Mouse (Mus musculus) kidney, embryonic 16.5 days (tissue): Measurements from ENCODE around the gene Sesn2. TPM values are rescaled to one million over a fixed set of nuclear protein-coding genes. Genes with fewer than 3 reads are reported as not detected.
A peak's percentile ranks its signal among the peaks of the same experiment; 100 is the strongest.
"Not testable (repeated sequence)": the region's sequence is repeated elsewhere in the genome, so short reads cannot be mapped to it uniquely, and the experiment has no call there.

ENCODE experiments used
- ATAC-seq: fragments of 200-750 bp; cut with Nextera tagmentation; 2 replicates; pipeline ENCODE4 v1.8.0; 2017; ENCODE audit warnings: moderate TSS enrichment; ENCODE audit not compliant: low FRiP score, low TSS enrichment
- H3K27ac ChIP-seq: fragments of 300-500 bp; sonication (generic); 2 replicates; pipeline ENCODE4 v1.5.1; 2014; ENCODE audit warnings: low read length
- H3K27me3 ChIP-seq: fragments of 300-500 bp; sonication (generic); 2 replicates; pipeline ENCODE4 v1.6.1; 2014; ENCODE audit warnings: low read length, control low read depth, mixed read lengths; ENCODE audit not compliant: insufficient read depth
- H3K36me3 ChIP-seq: fragments of 300-500 bp; sonication (generic); 2 replicates; pipeline ENCODE4 v1.6.1; 2014; ENCODE audit warnings: low read length, control low read depth, mixed read lengths; ENCODE audit not compliant: insufficient read depth
- H3K4me1 ChIP-seq: fragments of 300-500 bp; sonication (generic); 2 replicates; pipeline ENCODE4 v1.6.1; 2014; ENCODE audit warnings: low read length, control low read depth, mixed read lengths; ENCODE audit not compliant: insufficient read depth
- H3K4me2 ChIP-seq: fragments of 300-500 bp; sonication (generic); replicated peaks from 2 replicates; pipeline ENCODE4 v1.6.1; 2014; ENCODE audit warnings: low read depth, low read length
- H3K4me3 ChIP-seq: fragments of 300-500 bp; sonication (generic); 2 replicates; pipeline ENCODE4 v1.5.1; 2014; ENCODE audit warnings: mild to moderate bottlenecking, low read length
- H3K9ac ChIP-seq: fragments of 300-500 bp; sonication (generic); replicated peaks from 2 replicates; pipeline ENCODE4 v1.6.1; 2014; ENCODE audit warnings: low read length
- H3K9me3 ChIP-seq: fragments of 300-500 bp; sonication (generic); 2 replicates; pipeline ENCODE4 v1.6.1; 2016; ENCODE audit warnings: low read length, control low read depth
- WGBS: fragments of 180-500 bp; shearing (Covaris S2); extraction: QIAGEN DNeasy Blood & Tissue Kit; methylation state at CpG from one replicate; pipeline ENCODE4 v1.1.7; 2014; 5-methylcytosine and 5-hydroxymethylcytosine counted together
- polyA plus RNA-seq: library from polyadenylated mRNA; unstranded; fragments of >200 nt; fragmentation: Nextera tagmentation; extraction: Ambion mirVana; gene quantifications from 2 replicates; pipeline ENCODE4 v1.2.1, GENCODE M21; 2015

Gene Sesn2
- polyA plus RNA-seq: 20.4 and 21.2 TPM in 2 replicates

DNA sequence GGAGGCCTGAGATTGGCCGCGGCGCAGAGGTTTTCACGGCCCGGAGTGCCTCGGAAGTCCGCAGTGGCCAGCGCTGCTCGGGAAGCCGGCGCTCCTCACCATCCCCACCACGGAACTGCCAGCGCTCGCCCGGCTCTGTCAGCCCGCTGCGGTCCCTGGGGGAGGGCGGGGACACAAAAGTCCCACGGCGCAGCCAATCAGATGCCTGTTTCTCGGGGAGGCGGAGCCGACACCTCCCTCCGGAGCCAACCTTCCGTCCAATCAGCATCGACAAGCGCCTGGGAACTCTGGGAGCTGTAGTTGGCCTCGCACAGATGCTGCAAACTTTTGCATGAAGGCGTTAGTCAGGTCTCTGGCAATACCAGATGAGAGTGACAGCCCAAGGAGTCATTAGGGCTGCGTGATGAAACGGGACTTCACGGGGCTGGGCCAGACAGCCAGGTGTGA lies at the start of gene Sesn2:
Sesn2 (minus strand) TSS at position 150 of the 447 bp plus-strand sequence.
- Histone ChIP-seq H3K4me3 (peak within 1 kb of the TSS; percentile 85), H3K4me2 (peak within 1 kb of the TSS; percentile 73), H3K4me1 (peaks cover 35% of the 10 kb centered on the region), H3K27ac (peak within 1 kb of the TSS; percentile 92), H3K36me3 (no peaks in the 10 kb centered on the region), H3K9ac (peak within 1 kb of the TSS; percentile 84), H3K9me3 (no peaks in the 10 kb centered on the region), H3K27me3 (no peaks in the 10 kb centered on the region)
- ATAC-seq: peak; percentile 91
- under 1% methylated on average over 32 of the region's 32 CpGs for WGBS

DNA sequence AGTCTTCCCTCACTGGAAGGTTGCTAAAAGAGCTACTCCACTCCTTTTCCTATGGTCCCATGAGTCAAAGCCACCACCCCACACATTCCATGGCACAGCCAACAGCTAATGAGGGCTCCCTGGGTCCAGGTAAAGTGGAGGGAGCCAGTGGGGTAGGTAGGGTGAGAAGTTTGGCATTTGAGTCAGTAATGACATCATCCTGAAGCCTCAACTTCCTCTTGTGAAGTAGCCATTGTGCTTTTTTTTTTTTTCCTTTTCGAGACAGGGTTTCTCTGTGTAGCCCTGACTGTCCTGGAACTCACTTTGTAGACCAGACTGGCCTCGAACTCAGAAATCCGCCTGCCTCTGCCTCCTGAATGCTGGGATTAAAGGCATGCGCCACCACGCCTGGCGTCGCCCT lies 45.2 kb upstream of the Sesn2 start:
- not testable (repeated sequence) for ATAC-seq
- WGBS: 85% methylated on average over 7 of the region's 7 CpGs

DNA sequence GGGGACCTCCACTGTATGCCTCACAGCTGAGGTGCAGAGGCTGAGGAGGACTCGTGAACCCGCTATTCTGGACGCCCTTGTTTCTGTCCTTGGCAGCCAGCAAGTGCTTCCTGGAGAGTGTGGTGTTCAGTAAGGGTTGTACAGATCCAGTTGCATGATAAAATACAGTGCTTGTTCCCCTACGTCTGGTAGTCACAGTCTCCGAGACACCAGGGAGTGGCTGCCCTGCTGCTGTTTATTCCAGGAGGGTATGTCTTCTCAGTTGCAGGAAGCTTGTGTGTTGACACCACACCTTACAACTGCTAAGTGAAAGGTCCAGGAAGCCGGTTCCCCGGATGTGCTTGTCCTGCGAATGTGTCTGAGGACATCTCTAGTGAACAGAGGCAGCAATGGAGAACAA lies 44.4 kb upstream of the Sesn2 start:
- H3K36me3 ChIP-seq: peaks cover 40% of the 10 kb centered on the region
- H3K27ac ChIP-seq: no peak overlapping the region
- 73% methylated on average over 8 of the region's 8 CpGs for WGBS
- H3K9me3 ChIP-seq: no peaks in the 10 kb centered on the region
- H3K4me3 ChIP-seq: no peak overlapping the region
- H3K9ac ChIP-seq: no peak overlapping the region
- H3K4me1 ChIP-seq: no peaks in the 10 kb centered on the region
- ATAC-seq: no peak
- no peak overlapping the region for H3K4me2 ChIP-seq
- H3K27me3 ChIP-seq: no peaks in the 10 kb centered on the region

More for the DNA sequence above, 45.2 kb upstream of the Sesn2 start:
- not testable (repeated sequence) for H3K27me3 ChIP-seq, H3K4me2 ChIP-seq, H3K9ac ChIP-seq, H3K27ac ChIP-seq, H3K4me1 ChIP-seq, H3K4me3 ChIP-seq, H3K9me3 ChIP-seq
- H3K36me3 ChIP-seq: peaks cover 32% of the 10 kb centered on the region

DNA sequence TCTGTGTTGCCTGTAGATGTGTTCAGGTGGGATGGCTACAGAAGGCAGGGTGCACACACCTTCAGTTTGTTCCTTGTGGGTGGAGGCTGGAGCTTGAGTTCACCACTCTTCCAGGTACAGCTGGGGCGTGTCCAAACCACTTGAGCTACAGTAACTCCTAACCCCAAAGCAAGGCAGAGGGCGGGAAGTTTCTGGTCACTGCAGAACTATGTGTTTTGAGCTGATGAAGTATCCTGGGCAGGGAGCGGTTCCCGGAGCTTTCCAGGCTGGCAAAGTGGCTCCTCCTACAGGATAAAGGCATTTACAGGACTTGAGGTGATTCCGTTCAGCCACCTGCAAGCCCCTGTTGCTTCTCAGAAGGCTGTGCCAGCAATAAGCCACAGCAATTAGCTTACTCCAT lies 43.9 kb upstream of the Sesn2 start:
- Histone ChIP-seq H3K27ac (no peak overlapping the region), H3K36me3 (peaks cover 45% of the 10 kb centered on the region), H3K9me3 (no peaks in the 10 kb centered on the region), H3K4me1 (no peaks in the 10 kb centered on the region), H3K9ac (no peak overlapping the region), H3K4me2 (no peak overlapping the region), H3K4me3 (no peak overlapping the region), H3K27me3 (no peaks in the 10 kb centered on the region)
- no peak for ATAC-seq
- WGBS: 71% methylated on average over 5 of the region's 5 CpGs

DNA sequence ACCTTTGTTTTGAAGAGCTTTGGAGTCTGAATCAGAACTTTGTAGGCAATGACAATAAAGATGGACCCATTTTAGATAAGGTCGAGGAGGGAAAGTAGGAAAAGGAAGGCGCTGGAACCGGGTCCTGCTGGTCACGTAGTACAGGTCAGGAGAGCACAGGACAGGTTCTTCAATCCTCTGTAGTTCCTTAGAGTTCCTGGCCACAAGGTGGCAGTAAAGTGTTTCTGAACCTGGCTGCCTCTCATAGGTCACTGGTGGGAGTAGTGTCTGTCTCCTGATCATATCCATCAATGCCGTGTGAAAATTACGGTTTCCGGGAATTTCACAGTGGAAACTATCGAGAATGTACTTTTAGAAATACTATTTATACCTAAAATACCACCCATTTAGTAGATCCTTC lies 35.5 kb upstream of the Sesn2 start:
- Histone ChIP-seq H3K4me3 (no peak overlapping the region), H3K27ac (no peak overlapping the region), H3K9me3 (no peaks in the 10 kb centered on the region), H3K4me2 (no peak overlapping the region), H3K9ac (no peak overlapping the region), H3K4me1 (no peaks in the 10 kb centered on the region), H3K36me3 (peaks cover 76% of the 10 kb centered on the region), H3K27me3 (no peaks in the 10 kb centered on the region)
- WGBS: 21% methylated on average over 8 of the region's 8 CpGs
- ATAC-seq: peak; percentile 59; the same call in 1 of the 2 replicates

DNA sequence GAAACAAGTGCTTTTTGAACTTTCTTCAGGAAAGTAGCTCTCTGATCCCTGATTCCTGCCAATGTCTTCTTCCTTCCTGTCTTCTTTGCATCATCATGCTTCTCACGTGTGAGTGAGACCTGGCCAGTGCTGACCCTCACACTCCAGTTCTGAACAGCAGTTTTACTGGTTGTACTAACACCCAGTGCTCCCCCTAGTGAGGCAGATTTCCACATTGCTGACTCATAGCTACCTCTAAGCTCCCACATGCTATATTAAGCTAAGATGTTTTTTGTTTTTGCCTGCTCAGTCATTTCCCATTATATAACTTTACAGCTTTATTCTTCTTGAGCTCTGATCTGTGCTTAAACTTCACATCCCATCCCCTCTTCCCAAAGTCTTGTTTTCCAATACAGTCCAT lies 32.4 kb upstream of the Sesn2 start:
- Histone ChIP-seq H3K36me3 (peaks cover 64% of the 10 kb centered on the region), H3K9ac (no peak overlapping the region), H3K27me3 (no peaks in the 10 kb centered on the region), H3K4me1 (no peaks in the 10 kb centered on the region), H3K9me3 (no peaks in the 10 kb centered on the region), H3K4me3 (no peak overlapping the region), H3K4me2 (no peak overlapping the region), H3K27ac (no peak overlapping the region)
- ATAC-seq: no peak
- 47% methylated on average over 1 of the region's 1 CpGs for WGBS

DNA sequence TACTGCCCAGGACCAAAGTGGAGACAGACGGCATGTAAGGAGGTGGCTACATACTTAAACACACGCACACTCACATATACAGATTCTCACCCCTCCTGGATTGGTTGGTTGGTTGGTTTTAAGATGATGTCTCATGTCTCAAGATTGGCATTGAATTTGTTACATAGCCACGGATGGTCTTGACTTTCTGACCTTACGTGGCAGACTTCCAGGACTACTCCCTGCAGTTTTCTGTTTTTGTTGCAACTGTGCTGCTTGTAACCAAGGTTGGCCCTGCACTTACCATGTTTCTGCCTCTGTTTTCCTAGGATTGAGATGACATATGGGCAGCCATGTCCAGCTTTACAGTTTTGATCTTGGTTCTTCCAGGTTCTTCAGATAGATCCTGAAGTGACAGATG lies 31.1 kb upstream of the Sesn2 start:
- Histone ChIP-seq H3K9me3 (no peaks in the 10 kb centered on the region), H3K4me3 (no peak overlapping the region), H3K9ac (no peak overlapping the region), H3K36me3 (peaks cover 53% of the 10 kb centered on the region), H3K4me1 (peaks cover 11% of the 10 kb centered on the region), H3K27me3 (no peaks in the 10 kb centered on the region), H3K4me2 (no peak overlapping the region), H3K27ac (no peak overlapping the region)
- WGBS: 78% methylated on average over 4 of the region's 4 CpGs
- ATAC-seq: no peak

DNA sequence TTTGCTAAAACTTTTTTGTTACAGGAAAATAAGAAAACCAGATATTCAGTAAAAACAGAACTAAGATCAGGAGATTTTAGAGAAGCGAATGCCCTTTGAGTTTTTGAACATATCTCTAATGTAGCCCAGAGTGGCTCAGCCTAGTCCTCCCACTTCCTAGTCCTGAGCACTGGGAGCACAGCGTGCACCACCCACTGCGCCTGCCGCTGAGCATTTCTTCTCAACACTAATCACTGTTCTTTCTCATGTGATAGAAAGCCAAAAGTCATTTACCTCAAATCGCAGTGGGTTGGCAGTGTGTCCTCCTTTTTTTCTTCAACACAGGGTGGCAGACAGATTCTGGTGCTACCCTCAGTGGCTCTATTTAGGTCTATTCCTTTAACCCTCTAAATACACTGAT lies 29.2 kb upstream of the Sesn2 start:
- H3K4me1 ChIP-seq: peaks cover 19% of the 10 kb centered on the region
- 96% methylated on average over 5 of the region's 5 CpGs for WGBS
- H3K4me3 ChIP-seq: no peak overlapping the region
- H3K4me2 ChIP-seq: no peak overlapping the region
- H3K36me3 ChIP-seq: peaks cover 41% of the 10 kb centered on the region
- no peak overlapping the region for H3K27ac ChIP-seq
- H3K9me3 ChIP-seq: no peaks in the 10 kb centered on the region
- ATAC-seq: no peak
- H3K27me3 ChIP-seq: no peaks in the 10 kb centered on the region
- no peak overlapping the region for H3K9ac ChIP-seq

DNA sequence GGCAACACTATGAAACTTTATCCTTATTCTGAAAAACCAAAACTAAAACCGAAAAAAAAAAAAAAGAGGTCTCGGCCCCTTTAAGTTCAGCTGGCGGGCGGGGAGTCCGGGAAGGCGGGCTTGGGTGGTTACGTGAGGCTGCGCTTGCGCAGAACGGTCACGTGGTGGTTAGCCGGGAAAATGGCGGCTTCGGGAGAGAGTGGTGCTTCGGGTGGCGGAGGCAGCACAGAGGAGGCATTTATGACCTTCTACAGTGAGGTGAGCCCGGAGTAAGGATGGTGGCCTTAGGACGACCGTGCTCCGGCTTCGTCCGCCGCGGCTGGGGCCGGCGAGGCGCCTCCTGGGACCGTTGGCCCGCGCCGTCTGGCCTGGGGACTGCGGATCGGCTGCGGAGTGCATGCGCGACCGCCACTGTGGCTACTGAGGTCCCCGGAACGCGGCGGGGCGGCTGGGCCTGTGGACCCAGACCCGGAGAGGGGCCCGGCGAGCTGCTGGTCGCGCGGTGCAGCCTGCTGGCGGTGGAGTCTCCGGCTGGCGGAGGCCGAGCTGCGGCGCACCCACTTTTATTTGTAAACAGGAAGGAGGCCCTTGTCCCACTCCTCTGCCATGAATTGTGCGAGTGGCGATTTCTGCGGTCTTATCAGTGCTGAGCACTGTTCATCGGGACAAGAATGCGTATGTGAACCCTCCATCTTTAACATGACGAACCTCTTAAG lies 25.3 kb upstream of the Sesn2 start, which contains the start of gene Dnajc8:
Dnajc8 (plus strand) TSS at position 145 of the 716 bp plus-strand sequence.
- peaks cover 37% of the 10 kb centered on the region for H3K4me1 ChIP-seq
- peak; percentile 68; the same call in 1 of the 2 replicates for ATAC-seq
- peak within 1 kb of the TSS; percentile 94 for H3K9ac ChIP-seq
- peak within 1 kb of the TSS; percentile 79 for H3K27ac ChIP-seq
- peak within 1 kb of the TSS; percentile 95 for H3K4me2 ChIP-seq
- H3K9me3 ChIP-seq: no peaks in the 10 kb centered on the region
- H3K36me3 ChIP-seq: peaks cover 25% of the 10 kb centered on the region
- H3K27me3 ChIP-seq: no peaks in the 10 kb centered on the region
- H3K4me3 ChIP-seq: peak within 1 kb of the TSS; percentile 100
- under 1% methylated on average over 59 of the region's 60 CpGs for WGBS
